Mouse (Mus musculus) embryonic facial prominence, embryonic 10.5 days (tissue): ENCODE results near the gene Myt1l. TPM values are rescaled to one million over a fixed set of nuclear protein-coding genes. Genes with fewer than 3 reads are reported as not detected.

Source experiments
- DNase-seq: peaks from one replicate; pipeline ENCODE4 v3.0.0-alpha.2; 2017; ENCODE audit warnings: low spot score
- H3K27ac ChIP-seq: fragments of 300-500 bp; sonication (generic); replicated peaks from 2 replicates; pipeline ENCODE4 v1.5.1; 2016; ENCODE audit warnings: mild to moderate bottlenecking
- H3K27me3 ChIP-seq: fragments of 300-500 bp; sonication (generic); replicated peaks from 2 replicates; pipeline ENCODE4 v1.6.1; 2016; ENCODE audit warnings: low read depth, mild to moderate bottlenecking; ENCODE audit not compliant: poor library complexity, severe bottlenecking
- H3K36me3 ChIP-seq: fragments of 300-500 bp; sonication (generic); replicated peaks from 2 replicates; pipeline ENCODE4 v1.6.1; 2016; ENCODE audit warnings: mild to moderate bottlenecking, moderate library complexity
- H3K4me1 ChIP-seq: fragments of 300-500 bp; sonication (generic); 2 replicates; pipeline ENCODE4 v1.6.1; 2016
- H3K4me3 ChIP-seq: fragments of 300-500 bp; sonication (generic); 2 replicates; pipeline ENCODE4 v1.5.1; 2016; ENCODE audit warnings: mild to moderate bottlenecking, moderate library complexity
- H3K9me3 ChIP-seq: fragments of 300-500 bp; sonication (generic); 2 replicates; pipeline ENCODE4 v1.6.1; 2016; ENCODE audit warnings: mild to moderate bottlenecking
- WGBS: fragments of 180-500 bp; shearing (Covaris S2); methylation state at CpG from one replicate; pipeline ENCODE4 v1.1.7; 2016; 5-methylcytosine and 5-hydroxymethylcytosine counted together
- polyA plus RNA-seq: library from polyadenylated mRNA; unstranded; fragments of >200 nt; fragmentation: Nextera tagmentation; extraction: Ambion mirVana; gene quantifications from 2 replicates; pipeline ENCODE4 v1.2.1, GENCODE M21; 2016

Myt1l gene
- polyA plus RNA-seq, 1 experiment from 2014 or later = 3.6 TPM

DNA sequence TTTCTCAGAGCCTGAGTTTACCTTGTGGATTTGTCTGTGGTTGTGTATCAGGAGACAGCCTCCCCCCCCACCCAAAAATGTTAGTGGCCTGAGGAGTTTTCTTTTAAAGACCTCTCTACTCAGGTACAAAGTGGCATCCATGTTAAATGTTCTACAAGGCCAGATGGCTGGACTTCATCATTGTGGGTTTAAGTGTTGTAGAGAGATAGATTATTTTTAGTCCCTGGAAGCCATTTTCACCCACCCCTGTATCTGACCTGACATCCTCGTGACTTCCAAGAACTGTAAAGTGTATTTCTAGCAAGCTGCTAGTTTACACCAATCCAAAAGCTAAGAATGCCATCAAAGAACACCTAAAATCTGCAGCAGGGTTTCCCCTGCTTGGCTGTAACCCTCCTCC is 402.4 kb downstream of the Myt1l start:
- 80% methylated on average over 1 of the region's 1 CpGs for WGBS
- Histone ChIP-seq H3K36me3 (no peaks in the 10 kb centered on the region), H3K9me3 (no peaks in the 10 kb centered on the region), H3K4me1 (peaks cover 7% of the 10 kb centered on the region), H3K27ac (no peak overlapping the region), H3K4me3 (no peak overlapping the region), H3K27me3 (no peaks in the 10 kb centered on the region; the same call in 1 of the 2 replicates)
- DNase-seq = no peak

- Histone ChIP-seq H3K36me3 (no peaks in the 10 kb centered on the region), H3K27ac (no peak overlapping the region), H3K27me3 (peaks cover 4% of the 10 kb centered on the region), H3K4me1 (peaks cover 15% of the 10 kb centered on the region), H3K9me3 (no peaks in the 10 kb centered on the region), H3K4me3 (no peak overlapping the region)
- DNase-seq = no peak
- WGBS = 89% methylated on average over 1 of the region's 1 CpGs
These were observed 404.8 kb downstream of the Myt1l start for GRCm38 (mm10) chr12:29932951-29933350.

DNA sequence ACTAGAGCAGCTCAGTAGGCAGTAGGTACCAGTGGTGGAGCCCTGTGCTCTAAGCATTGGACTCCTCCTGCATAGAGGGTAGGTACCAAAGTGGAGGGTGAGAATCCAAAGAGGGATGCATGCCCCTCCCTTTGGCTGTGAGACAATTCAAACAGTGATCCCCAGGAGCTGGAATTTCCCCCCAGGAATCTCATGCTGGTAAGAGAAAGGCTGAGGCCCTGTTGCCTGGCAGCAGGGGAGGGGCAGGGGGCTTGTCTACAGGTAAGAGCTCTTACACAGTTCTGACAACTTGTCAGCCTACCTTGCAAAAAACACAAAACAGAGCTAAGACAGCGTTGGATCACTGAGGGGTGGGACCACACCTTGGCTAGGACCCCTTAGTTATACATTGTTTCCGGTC is 405.3 kb downstream of the Myt1l start:
- Histone ChIP-seq H3K27ac (no peak overlapping the region), H3K36me3 (no peaks in the 10 kb centered on the region), H3K27me3 (peaks cover 4% of the 10 kb centered on the region), H3K4me3 (no peak overlapping the region), H3K4me1 (peaks cover 15% of the 10 kb centered on the region), H3K9me3 (no peaks in the 10 kb centered on the region)
- DNase-seq = no peak
- WGBS = 63% methylated on average over 2 of the region's 2 CpGs

DNA sequence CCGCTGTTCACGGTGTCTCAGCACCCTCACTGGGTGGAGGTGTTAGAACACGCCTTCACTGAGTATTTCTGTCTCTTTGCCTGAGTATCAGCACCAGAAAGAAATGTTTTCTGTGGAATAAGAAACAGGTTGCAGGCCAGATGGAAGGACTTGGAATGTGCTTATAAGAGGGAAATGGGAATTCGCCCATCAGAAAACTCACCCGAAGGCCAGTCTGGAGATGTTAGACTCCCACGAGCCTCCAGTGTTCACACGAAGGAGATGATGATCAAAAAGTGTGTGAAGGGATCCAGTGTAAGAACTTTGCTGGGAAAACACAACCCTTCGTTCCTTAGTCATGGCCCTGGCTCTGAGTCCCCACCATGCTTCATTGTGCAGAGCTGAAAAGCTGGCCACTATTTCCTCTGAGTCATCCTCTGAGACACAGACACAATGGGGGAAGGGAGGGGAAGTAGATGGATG is 406.0 kb downstream of the Myt1l start:
- no peak overlapping the region for H3K27ac ChIP-seq
- no peaks in the 10 kb centered on the region for H3K36me3 ChIP-seq
- no peaks in the 10 kb centered on the region for H3K9me3 ChIP-seq
- H3K27me3 ChIP-seq = peaks cover 4% of the 10 kb centered on the region
- H3K4me3 ChIP-seq = no peak overlapping the region
- peaks cover 17% of the 10 kb centered on the region for H3K4me1 ChIP-seq
- 79% methylated on average over 8 of the region's 8 CpGs for WGBS
- no peak for DNase-seq

DNA sequence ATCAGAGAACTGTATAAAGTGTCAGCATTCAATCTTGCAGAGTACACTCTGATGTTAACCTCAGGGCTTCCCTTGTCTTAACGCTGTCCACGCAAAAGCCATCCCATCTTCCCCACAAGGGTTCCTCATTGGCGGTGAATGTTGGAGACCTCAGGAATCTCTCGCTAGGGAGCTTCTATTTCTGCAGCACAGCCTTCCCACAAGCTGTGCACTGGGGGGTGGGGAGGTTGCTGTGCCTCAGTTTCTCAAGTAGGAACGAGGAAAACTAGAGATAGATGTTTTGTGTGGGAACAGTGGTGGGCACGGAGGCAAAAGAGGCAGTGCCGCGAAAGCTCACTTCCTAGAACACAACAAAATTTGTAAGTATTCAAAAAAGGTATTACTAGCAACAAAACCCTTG is 409.1 kb downstream of the Myt1l start, which contains the start of gene Pxdn:
TSS of gene Pxdn (plus strand) at position 301 of the 400 bp plus-strand sequence.
- 28% methylated on average over 8 of the region's 8 CpGs for WGBS
- peaks cover 45% of the 10 kb centered on the region for H3K4me1 ChIP-seq

GRCm38 (mm10) chr12:29937851-29938375 is 409.7 kb downstream of the Myt1l start:
- peaks cover 24% of the 10 kb centered on the region for H3K36me3 ChIP-seq
- H3K27me3 ChIP-seq = peaks cover 4% of the 10 kb centered on the region
- DNase-seq = peak; percentile 92
- under 1% methylated on average over 45 of the region's 49 CpGs for WGBS
- no peaks in the 10 kb centered on the region for H3K9me3 ChIP-seq
- peaks cover 45% of the 10 kb centered on the region for H3K4me1 ChIP-seq
- H3K27ac ChIP-seq = peak overlapping the region; percentile 99
- peak overlapping the region; percentile 98 for H3K4me3 ChIP-seq

More for the DNA sequence above, 409.1 kb downstream of the Myt1l start, which contains the start of gene Pxdn:
- peak within 1 kb of the TSS; percentile 99 for H3K27ac ChIP-seq
- DNase-seq = no peak
- peaks cover 4% of the 10 kb centered on the region for H3K27me3 ChIP-seq
- H3K36me3 ChIP-seq = peaks cover 18% of the 10 kb centered on the region
- no peaks in the 10 kb centered on the region for H3K9me3 ChIP-seq
- H3K4me3 ChIP-seq = peak within 1 kb of the TSS; percentile 98

- Histone ChIP-seq H3K27ac (peak overlapping the region; percentile 99), H3K36me3 (peaks cover 28% of the 10 kb centered on the region), H3K4me1 (peaks cover 42% of the 10 kb centered on the region), H3K9me3 (no peaks in the 10 kb centered on the region), H3K27me3 (peaks cover 4% of the 10 kb centered on the region), H3K4me3 (peak overlapping the region; percentile 98)
- peak; percentile 79 for DNase-seq
- WGBS = under 1% methylated on average over 40 of the region's 40 CpGs
These were observed 410.3 kb downstream of the Myt1l start for GRCm38 (mm10) chr12:29938376-29939041.

DNA sequence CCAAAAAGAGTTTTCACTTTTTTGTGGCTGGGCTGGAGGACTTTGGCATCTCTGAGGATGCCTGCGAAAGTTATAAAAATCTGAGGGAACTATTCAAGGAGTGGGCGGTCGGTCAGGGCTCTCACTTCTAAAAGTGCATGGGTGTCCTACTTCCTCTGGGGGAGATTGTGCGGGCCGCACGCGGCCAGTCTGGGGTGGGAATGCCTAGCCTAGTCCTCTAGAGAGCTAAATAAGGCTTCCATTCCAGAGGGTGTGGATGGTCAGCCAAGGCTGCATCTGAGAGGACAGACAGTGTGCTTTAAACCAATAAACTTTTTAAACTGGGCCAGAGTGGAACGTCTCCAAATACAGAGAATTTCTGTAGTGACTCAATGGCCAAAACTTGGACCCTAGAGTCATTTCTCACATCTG is 411.1 kb downstream of the Myt1l start:
- 6% methylated on average over 8 of the region's 8 CpGs for WGBS

GRCm38 (mm10) chr12:29942435-29942834 is 414.3 kb downstream of the Myt1l start:
- Histone ChIP-seq H3K36me3 (peaks cover 28% of the 10 kb centered on the region), H3K4me1 (peaks cover 60% of the 10 kb centered on the region)
- 89% methylated on average over 2 of the region's 2 CpGs for WGBS

More for the DNA sequence above, 411.1 kb downstream of the Myt1l start:
- peaks cover 4% of the 10 kb centered on the region for H3K27me3 ChIP-seq
- peaks cover 43% of the 10 kb centered on the region for H3K4me1 ChIP-seq
- H3K36me3 ChIP-seq = peaks cover 28% of the 10 kb centered on the region
- peak; percentile 39 for DNase-seq
- peak overlapping the region; percentile 99 for H3K27ac ChIP-seq
- H3K9me3 ChIP-seq = no peaks in the 10 kb centered on the region
- peak overlapping the region; percentile 98 for H3K4me3 ChIP-seq

GRCm38 (mm10) chr12:29944650-29945049 is 416.5 kb downstream of the Myt1l start:
- Histone ChIP-seq H3K36me3 (peaks cover 36% of the 10 kb centered on the region), H3K4me1 (peaks cover 62% of the 10 kb centered on the region), H3K4me3 (no peak overlapping the region), H3K9me3 (no peaks in the 10 kb centered on the region), H3K27ac (no peak overlapping the region), H3K27me3 (no peaks in the 10 kb centered on the region)
- no peak for DNase-seq
- 88% methylated on average over 3 of the region's 3 CpGs for WGBS

More at GRCm38 (mm10) chr12:29942435-29942834, 414.3 kb downstream of the Myt1l start:
- Histone ChIP-seq H3K27ac (no peak overlapping the region), H3K27me3 (no peaks in the 10 kb centered on the region), H3K4me3 (no peak overlapping the region), H3K9me3 (no peaks in the 10 kb centered on the region)
- DNase-seq = no peak

GRCm38 (mm10) chr12:29945182-29945743 is 417.1 kb downstream of the Myt1l start:
- H3K27ac ChIP-seq = no peak overlapping the region
- no peak overlapping the region for H3K4me3 ChIP-seq
- peaks cover 61% of the 10 kb centered on the region for H3K4me1 ChIP-seq
- peaks cover 37% of the 10 kb centered on the region for H3K36me3 ChIP-seq
- no peaks in the 10 kb centered on the region for H3K27me3 ChIP-seq
- 74% methylated on average over 6 of the region's 6 CpGs for WGBS
- H3K9me3 ChIP-seq = no peaks in the 10 kb centered on the region
- no peak for DNase-seq

DNA sequence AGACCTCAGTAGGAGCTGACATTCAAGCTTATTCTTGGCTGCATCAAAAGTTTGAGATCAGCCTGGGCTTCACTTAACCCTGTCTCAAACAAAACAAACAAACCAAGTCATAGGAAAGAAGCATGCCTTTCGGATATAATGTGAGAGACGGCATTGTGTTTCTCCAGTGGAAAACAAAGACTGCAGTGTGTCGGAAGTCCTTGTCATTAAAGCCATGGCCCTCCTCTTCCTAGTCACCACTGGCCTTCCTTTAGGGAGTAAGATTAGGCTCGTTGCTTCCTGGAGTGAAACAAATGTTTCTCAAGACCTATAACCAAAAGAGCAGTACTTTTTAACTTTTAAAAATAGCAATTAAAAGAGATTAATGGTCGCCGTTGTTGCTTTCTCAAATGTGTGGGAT is 422.9 kb downstream of the Myt1l start:
- no peaks in the 10 kb centered on the region for H3K27me3 ChIP-seq
- DNase-seq = no peak
- no peaks in the 10 kb centered on the region for H3K9me3 ChIP-seq
- H3K4me1 ChIP-seq = peaks cover 70% of the 10 kb centered on the region
- H3K27ac ChIP-seq = no peak overlapping the region
- H3K36me3 ChIP-seq = peaks cover 16% of the 10 kb centered on the region
- H3K4me3 ChIP-seq = no peak overlapping the region
- 38% methylated on average over 6 of the region's 6 CpGs for WGBS

DNA sequence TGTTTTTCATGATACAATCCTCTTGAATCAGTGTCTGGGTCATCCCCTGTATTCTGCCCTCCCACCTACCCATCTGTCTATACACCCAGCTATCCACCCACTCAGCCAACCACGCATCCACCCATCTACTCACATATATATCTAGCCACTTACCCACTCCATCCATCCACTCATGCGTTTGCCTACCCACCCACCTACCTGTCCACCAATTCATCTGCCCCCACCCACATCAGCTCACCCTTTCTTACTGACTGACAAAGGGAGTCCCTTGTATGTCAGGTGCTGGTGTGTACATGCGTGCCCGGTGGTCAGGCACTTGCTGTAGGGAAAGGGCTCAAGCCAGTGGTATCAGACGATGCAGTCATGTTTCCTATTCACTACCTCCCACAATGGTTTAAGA is 423.3 kb downstream of the Myt1l start:
- peaks cover 66% of the 10 kb centered on the region for H3K4me1 ChIP-seq
- WGBS = 88% methylated on average over 5 of the region's 5 CpGs
- peaks cover 17% of the 10 kb centered on the region for H3K36me3 ChIP-seq
- H3K27me3 ChIP-seq = no peaks in the 10 kb centered on the region
- no peaks in the 10 kb centered on the region for H3K9me3 ChIP-seq
- no peak overlapping the region for H3K27ac ChIP-seq
- no peak overlapping the region for H3K4me3 ChIP-seq
- no peak for DNase-seq
